Mouse (Mus musculus) lung, postnatal 0 days (tissue): ENCODE data around the gene Usp15. TPM values are rescaled to one million over a fixed set of nuclear protein-coding genes. Genes with fewer than 3 reads are reported as not detected.

Experiments
- ATAC-seq: fragments of 200-750 bp; cut with Nextera tagmentation; 2 replicates; pipeline ENCODE4 v1.8.0; 2017; ENCODE audit warnings: moderate library complexity
- DNase-seq: peaks from one replicate; pipeline ENCODE4 v3.0.0-alpha.2; 2016; ENCODE audit warnings: low spot score
- H3K27ac ChIP-seq: fragments of 300-500 bp; sonication (generic); 2 replicates; pipeline ENCODE4 v1.5.1; 2014; ENCODE audit warnings: antibody characterized with exemption, mild to moderate bottlenecking, low read length, mixed read lengths
- H3K27me3 ChIP-seq: fragments of 300-500 bp; sonication (generic); replicated peaks from 2 replicates; pipeline ENCODE4 v1.6.1; 2014; ENCODE audit warnings: low read length, mixed read lengths; ENCODE audit not compliant: insufficient read depth
- H3K36me3 ChIP-seq: fragments of 300-500 bp; sonication (generic); 2 replicates; pipeline ENCODE4 v1.6.1; 2014; ENCODE audit warnings: low read length, mixed read lengths; ENCODE audit not compliant: insufficient read depth
- H3K4me1 ChIP-seq: fragments of 300-500 bp; sonication (generic); 2 replicates; pipeline ENCODE4 v1.6.1; 2014; ENCODE audit warnings: antibody characterized with exemption, low read depth, low read length, mixed read lengths; ENCODE audit not compliant: insufficient read depth
- H3K4me2 ChIP-seq: fragments of 300-500 bp; sonication (generic); replicated peaks from 2 replicates; pipeline ENCODE4 v1.6.1; 2014; ENCODE audit warnings: low read depth, mild to moderate bottlenecking, low read length, moderate library complexity, mixed read lengths
- H3K4me3 ChIP-seq: fragments of 300-500 bp; sonication (generic); 2 replicates; pipeline ENCODE4 v1.5.1; 2014; ENCODE audit warnings: low read depth, low read length
- H3K9ac ChIP-seq: fragments of 300-500 bp; sonication (generic); replicated peaks from 2 replicates; pipeline ENCODE4 v1.6.1; 2014; ENCODE audit warnings: low read depth, mild to moderate bottlenecking
- H3K9me3 ChIP-seq: fragments of 300-500 bp; sonication (generic); 2 replicates; pipeline ENCODE4 v1.6.1; 2016; ENCODE audit warnings: low read length, mixed read lengths
- CTCF ChIP-seq: IDR thresholded peaks from 2 replicates; pipeline ENCODE4 v1.5.1; 2016; ENCODE audit warnings: antibody characterized with exemption, mild to moderate bottlenecking
- EP300 ChIP-seq: IDR thresholded peaks from 2 replicates; pipeline ENCODE4 v1.6.1; 2016; ENCODE audit warnings: antibody characterized with exemption, mild to moderate bottlenecking, control low read depth
- WGBS: fragments of 180-500 bp; shearing (Covaris S2); extraction: QIAGEN DNeasy Blood & Tissue Kit; methylation state at CpG from one replicate; pipeline ENCODE4 v1.1.7; 2014; 5-methylcytosine and 5-hydroxymethylcytosine counted together
- polyA plus RNA-seq: library from polyadenylated mRNA; unstranded; fragments of >200 nt; fragmentation: Nextera tagmentation; extraction: Ambion mirVana; gene quantifications from 2 replicates; pipeline ENCODE4 v1.2.1, GENCODE M21; 2015

Usp15 gene
- polyA plus RNA-seq, 1 experiment from 2014 or later = 48.2 TPM

GRCm38 (mm10) chr10:123198183-123198582, 1.4 kb upstream of the Usp15 start:
- H3K4me1 ChIP-seq = peaks cover 5% of the 10 kb centered on the region; the same call in 1 of the 2 replicates
- 83% methylated on average over 5 of the region's 5 CpGs for WGBS
- no peaks in the 10 kb centered on the region for H3K36me3 ChIP-seq
- H3K4me2 ChIP-seq = no peak overlapping the region
- H3K27me3 ChIP-seq = no peaks in the 10 kb centered on the region
- no peak for ATAC-seq
- H3K9me3 ChIP-seq = no peaks in the 10 kb centered on the region
- no peak for DNase-seq
- TF ChIP-seq CTCF = no peak
- no peak for TF ChIP-seq EP300
- no peak overlapping the region for H3K9ac ChIP-seq
- H3K4me3 ChIP-seq = no peak overlapping the region
- H3K27ac ChIP-seq = no peak overlapping the region

- ATAC-seq (peak; percentile 73), DNase-seq (peak; percentile 63)
- Histone ChIP-seq H3K4me2 (peak overlapping the region; percentile 70), H3K4me1 (peaks cover 8% of the 10 kb centered on the region; the same call in 1 of the 2 replicates), H3K9ac (peak overlapping the region; percentile 72), H3K36me3 (no peaks in the 10 kb centered on the region), H3K4me3 (peak overlapping the region; percentile 99), H3K9me3 (no peaks in the 10 kb centered on the region), H3K27me3 (no peaks in the 10 kb centered on the region), H3K27ac (peak overlapping the region; percentile 93)
- no peak for TF ChIP-seq EP300
- TF ChIP-seq CTCF = no peak
- WGBS = 4% methylated on average over 31 of the region's 66 CpGs
Observed at GRCm38 (mm10) chr10:123195961-123196834, 597 bp downstream of the Usp15 start.

GRCm38 (mm10) chr10:123195501-123195900, 1.3 kb downstream of the Usp15 start:
- Histone ChIP-seq H3K4me2 (peak overlapping the region; percentile 70), H3K9me3 (no peaks in the 10 kb centered on the region), H3K4me1 (peaks cover 8% of the 10 kb centered on the region; the same call in 1 of the 2 replicates), H3K4me3 (peak overlapping the region; percentile 99), H3K36me3 (no peaks in the 10 kb centered on the region), H3K9ac (peak overlapping the region; percentile 72; the same call in 1 of the 2 replicates), H3K27ac (no peak overlapping the region), H3K27me3 (no peaks in the 10 kb centered on the region)
- peak; percentile 57 for DNase-seq
- WGBS = 17% methylated on average over 7 of the region's 7 CpGs
- ATAC-seq = peak; percentile 16; the same call in 1 of the 2 replicates
- no peak for TF ChIP-seq EP300
- TF ChIP-seq CTCF = no peak

- no peak for TF ChIP-seq EP300
- peak; percentile 39 for TF ChIP-seq CTCF
- DNase-seq = no peak
- H3K4me2 ChIP-seq = no peak overlapping the region
- ATAC-seq = no peak
- no peaks in the 10 kb centered on the region for H3K36me3 ChIP-seq
- H3K9ac ChIP-seq = no peak overlapping the region
- H3K4me1 ChIP-seq = peaks cover 8% of the 10 kb centered on the region; the same call in 1 of the 2 replicates
- no peaks in the 10 kb centered on the region for H3K27me3 ChIP-seq
- WGBS = 71% methylated on average over 6 of the region's 6 CpGs
- H3K9me3 ChIP-seq = no peaks in the 10 kb centered on the region
- H3K4me3 ChIP-seq = no peak overlapping the region
- H3K27ac ChIP-seq = no peak overlapping the region
Observed at GRCm38 (mm10) chr10:123191038-123191437, 5.8 kb downstream of the Usp15 start.

GRCm38 (mm10) chr10:123187337-123187736, 9.5 kb downstream of the Usp15 start:
- H3K4me3 ChIP-seq = no peak overlapping the region
- no peaks in the 10 kb centered on the region for H3K36me3 ChIP-seq
- no peak overlapping the region for H3K27ac ChIP-seq
- 61% methylated on average over 6 of the region's 6 CpGs for WGBS
- no peak for ATAC-seq
- no peaks in the 10 kb centered on the region for H3K27me3 ChIP-seq
- H3K9ac ChIP-seq = no peak overlapping the region
- peaks cover 9% of the 10 kb centered on the region; the same call in 1 of the 2 replicates for H3K4me1 ChIP-seq
- TF ChIP-seq CTCF (no peak), EP300 (no peak)
- no peaks in the 10 kb centered on the region for H3K9me3 ChIP-seq
- no peak overlapping the region for H3K4me2 ChIP-seq
- DNase-seq = no peak

- H3K9ac ChIP-seq = no peak overlapping the region
- H3K27ac ChIP-seq = no peak overlapping the region
- no peaks in the 10 kb centered on the region for H3K27me3 ChIP-seq
- H3K4me3 ChIP-seq = no peak overlapping the region
- no peaks in the 10 kb centered on the region for H3K9me3 ChIP-seq
- 61% methylated on average over 6 of the region's 6 CpGs for WGBS
- peaks cover 6% of the 10 kb centered on the region; the same call in 1 of the 2 replicates for H3K4me1 ChIP-seq
- ATAC-seq (peak; percentile 55), DNase-seq (peak; percentile 27)
- TF ChIP-seq CTCF (no peak), EP300 (no peak)
- no peak overlapping the region for H3K4me2 ChIP-seq
- H3K36me3 ChIP-seq = peaks cover under 1% of the 10 kb centered on the region; the same call in 1 of the 2 replicates
Observed at GRCm38 (mm10) chr10:123185907-123186306, 10.9 kb downstream of the Usp15 start.
